Mouse (Mus musculus) megakaryocyte, embryonic 14.5 days (primary cell): ENCODE data around the gene Dad1.

Source experiments
- FLI1 ChIP-seq: IDR thresholded peaks from 2 replicates; pipeline ENCODE4 v1.6.1; 2012; ENCODE audit warnings: low read length, inconsistent platforms, mixed read lengths
- GATA1 ChIP-seq: IDR thresholded peaks from 3 replicates; pipeline ENCODE4 v1.6.1; 2012; ENCODE audit warnings: mixed read lengths, low read length, inconsistent platforms, borderline replicate concordance

DNA sequence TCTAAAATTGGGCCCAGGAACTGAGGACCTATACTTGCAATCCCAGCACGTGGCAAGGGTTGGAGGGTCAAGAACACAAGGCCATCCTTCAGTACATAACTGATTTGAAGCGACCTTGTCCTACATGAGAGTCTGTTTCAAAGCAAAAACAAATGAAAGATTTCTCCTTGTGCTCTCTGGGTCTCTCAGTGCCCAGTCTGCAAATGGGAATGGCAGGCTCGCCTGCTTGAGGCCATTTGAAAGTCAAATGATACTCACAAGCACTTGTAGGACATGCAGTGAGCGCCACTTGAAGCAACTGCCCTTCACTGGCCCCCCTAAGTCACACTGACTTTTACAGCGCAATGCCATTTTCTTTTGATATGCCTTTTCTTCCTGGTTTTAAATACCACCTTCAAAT lies 13.4 kb downstream of the Dad1 start:
- TF ChIP-seq FLI1 (no peak), GATA1 (no peak)
